Mouse (Mus musculus) spleen, postnatal 14 days (tissue): ENCODE data around the gene Gcgr.

Experiments
- DNase-seq, 2 experiments: peaks; one replicate each; pipeline ENCODE4 v3.0.0; 2021 to 2022; ENCODE audit warnings: low spot score in 2 of 2

The Gcgr gene

DNA sequence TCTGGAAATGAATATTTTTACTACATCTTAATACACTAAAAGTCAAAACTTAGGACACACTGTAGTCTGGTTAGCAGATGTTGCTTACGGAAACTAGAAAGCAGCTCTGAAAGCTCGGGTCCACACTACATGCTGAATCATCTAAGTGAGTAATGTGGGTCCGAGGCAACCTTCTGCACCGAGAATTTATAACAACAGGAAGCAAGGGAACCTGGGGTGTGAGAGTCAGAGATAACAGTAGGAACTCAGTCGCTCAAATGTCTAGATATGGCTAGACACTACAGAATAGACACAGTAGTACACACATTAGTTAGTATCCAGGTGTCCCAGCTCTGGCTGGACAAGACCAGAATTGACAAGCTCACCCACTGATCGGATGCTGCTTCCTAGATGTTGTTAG is 58.0 kb downstream of the Gcgr start:
- DNase-seq, result no peak
